Mouse (Mus musculus) MEL (cell line): ENCODE results near the gene Ift27. TPM values are rescaled to one million over a fixed set of nuclear protein-coding genes. Genes with fewer than 3 reads are reported as not detected.

Source experiments
- DNase-seq: peaks from one replicate; pipeline ENCODE4 v3.0.0; 2011; ENCODE audit warnings: low read depth, low spot score
- H3K27ac ChIP-seq: 2 replicates; pipeline ENCODE4 v1.5.1; 2012; ENCODE audit warnings: low read depth, mild to moderate bottlenecking, control low read depth, low read length, moderate library complexity; ENCODE audit not compliant: control insufficient read depth
- H3K27me3 ChIP-seq, 2 experiments: fragments of 150-350 bp in 1 of 2; sonication (generic) in 1 of 2; 2 replicates each; pipeline ENCODE4 v1.6.1; 2012; ENCODE audit warnings: low read length in 2 of 2, mild to moderate bottlenecking in 2 of 2, improper control_type of control experiment in 1 of 2, moderate library complexity in 1 of 2; ENCODE audit not compliant: insufficient read depth in 2 of 2, control insufficient read depth in 1 of 2
- H3K36me3 ChIP-seq, 2 experiments: 2 replicates each; pipeline ENCODE4 v1.6.1; 2012 to 2014; ENCODE audit warnings: low read length in 2 of 2, improper control_type of control experiment in 1 of 2, inconsistent platforms in 1 of 2, mild to moderate bottlenecking in 1 of 2; ENCODE audit not compliant: insufficient read depth in 2 of 2, control insufficient read depth in 1 of 2
- H3K4me1 ChIP-seq, 2 experiments: fragments of 150-350 bp in 1 of 2; sonication (generic) in 1 of 2; 2 replicates each; pipeline ENCODE4 v1.6.1; 2012; ENCODE audit warnings: low read length in 2 of 2, improper control_type of control experiment in 1 of 2, mild to moderate bottlenecking in 1 of 2; ENCODE audit not compliant: insufficient read depth in 2 of 2, control insufficient read depth in 1 of 2
- H3K4me3 ChIP-seq, 2 experiments: fragments of 150-350 bp in 1 of 2; sonication (generic) in 1 of 2; 2 replicates each; pipeline ENCODE4 v1.5.1; 2012; ENCODE audit warnings: low read depth in 2 of 2, low read length in 2 of 2, mild to moderate bottlenecking in 2 of 2, moderate library complexity in 2 of 2, control low read depth in 1 of 2, improper control_type of control experiment in 1 of 2; ENCODE audit not compliant: control insufficient read depth in 1 of 2, insufficient read depth in 1 of 2
- H3K79me2 ChIP-seq: 2 replicates; pipeline ENCODE4 v1.6.1; 2012; ENCODE audit warnings: mild to moderate bottlenecking, low read length, moderate library complexity; ENCODE audit not compliant: control insufficient read depth, poor library complexity, insufficient read depth
- H3K9ac ChIP-seq: 2 replicates; pipeline ENCODE4 v1.6.1; 2012; ENCODE audit warnings: low read depth, mild to moderate bottlenecking, control low read depth, low read length, moderate library complexity; ENCODE audit not compliant: control insufficient read depth, poor library complexity, severe bottlenecking
- H3K9me3 ChIP-seq: fragments of 150-350 bp; sonication (generic); replicated peaks from 2 replicates; pipeline ENCODE4 v1.6.1; 2012; ENCODE audit warnings: mild to moderate bottlenecking, low read length, improper control_type of control experiment, moderate library complexity; ENCODE audit not compliant: insufficient read depth
- BHLHE40 ChIP-seq: IDR thresholded peaks from 2 replicates; pipeline ENCODE4 v1.6.1; 2012; ENCODE audit warnings: low read depth, mild to moderate bottlenecking, inconsistent platforms, low read length, improper control_type of control experiment, borderline replicate concordance
- CHD2 ChIP-seq: IDR thresholded peaks from 2 replicates; pipeline ENCODE4 v1.6.1; 2011; ENCODE audit warnings: low read length, improper control_type of control experiment
- ETS1 ChIP-seq: IDR thresholded peaks from 2 replicates; pipeline ENCODE4 v1.6.1; 2012; ENCODE audit warnings: low read depth, mild to moderate bottlenecking, inconsistent platforms, low read length, improper control_type of control experiment, moderate library complexity
- MAZ ChIP-seq: IDR thresholded peaks from 2 replicates; pipeline ENCODE4 v1.6.1; 2012; ENCODE audit warnings: low read depth, mild to moderate bottlenecking, inconsistent platforms, low read length, improper control_type of control experiment
- MEF2A ChIP-seq: IDR thresholded peaks from 2 replicates; pipeline ENCODE4 v1.6.1; 2014; ENCODE audit warnings: low read depth, mild to moderate bottlenecking, inconsistent platforms, low read length, improper control_type of control experiment; ENCODE audit not compliant: poor library complexity, insufficient replicate concordance, severe bottlenecking; ENCODE audit errors: extremely low read depth
- MXI1 ChIP-seq: IDR thresholded peaks from 2 replicates; pipeline ENCODE4 v1.6.1; 2011; ENCODE audit warnings: mild to moderate bottlenecking, low read depth, low read length, improper control_type of control experiment
- MYC ChIP-seq: IDR thresholded peaks from 2 replicates; pipeline ENCODE4 v1.6.1; 2011; ENCODE audit warnings: low read depth, mild to moderate bottlenecking, low read length, improper control_type of control experiment, moderate library complexity
- POLR2A ChIP-seq, 2 experiments: IDR thresholded peaks; 2 replicates each; pipeline ENCODE4 v1.6.1; 2011 to 2012; ENCODE audit warnings: low read length in 2 of 2, mild to moderate bottlenecking in 2 of 2, control low read depth in 1 of 2, improper control_type of control experiment in 1 of 2, low read depth in 1 of 2, moderate library complexity in 1 of 2; ENCODE audit not compliant: control insufficient read depth in 1 of 2, insufficient read depth in 1 of 2, poor library complexity in 1 of 2
- POLR2AphosphoS5 ChIP-seq: IDR thresholded peaks from 2 replicates; pipeline ENCODE4 v1.6.1; 2012; ENCODE audit warnings: low read depth, borderline replicate concordance, mild to moderate bottlenecking, inconsistent platforms, low read length, moderate library complexity, mixed read lengths
- SMC3 ChIP-seq: IDR thresholded peaks from 2 replicates; pipeline ENCODE4 v1.6.1; 2011; ENCODE audit warnings: low read depth, low read length, improper control_type of control experiment
- TAL1 ChIP-seq: IDR thresholded peaks from 2 replicates; pipeline ENCODE4 v1.6.1; 2012; ENCODE audit warnings: mild to moderate bottlenecking, inconsistent platforms, low read length, moderate library complexity, mixed read lengths
- TBP ChIP-seq: IDR thresholded peaks from 2 replicates; pipeline ENCODE4 v1.8.0; 2011; ENCODE audit warnings: low read depth, low read length, improper control_type of control experiment
- UBTF ChIP-seq: IDR thresholded peaks from 2 replicates; pipeline ENCODE4 v1.6.1; 2012; ENCODE audit warnings: low read depth, mild to moderate bottlenecking, inconsistent platforms, low read length, improper control_type of control experiment, moderate library complexity, borderline replicate concordance; ENCODE audit not compliant: insufficient read depth
- USF1 ChIP-seq: IDR thresholded peaks from 2 replicates; pipeline ENCODE4 v1.6.1; 2014; ENCODE audit warnings: low read depth, mild to moderate bottlenecking, inconsistent platforms, low read length, improper control_type of control experiment, moderate library complexity
- ZKSCAN1 ChIP-seq: IDR thresholded peaks from 2 replicates; pipeline ENCODE4 v1.6.1; 2012; ENCODE audit warnings: low read depth, mild to moderate bottlenecking, inconsistent platforms, low read length, improper control_type of control experiment, moderate library complexity
- polyA plus RNA-seq, 2 experiments: library from polyadenylated mRNA; stranded (reverse) in 1 of 2; unstranded in 1 of 2; fragments of >175 nt in 1 of 2; fragments of >200 nt in 1 of 2; gene quantifications; 2 replicates each; pipeline versions ENCODE4 v1.2.1 to v1.2.4; 2012; ENCODE audit warnings: low replicate concordance in 2 of 2, low read depth in 1 of 2; ENCODE audit not compliant: insufficient read length in 2 of 2, insufficient read depth in 1 of 2, missing spikeins in 1 of 2
- total RNA-seq: library from RNA; depleted of rRNA; stranded (reverse); fragments of 300-350 nt; gene quantifications from 2 replicates; pipeline ENCODE4 v1.2.3, GENCODE M21; 2012

Gene Ift27
- total and polyA plus RNA-seq, 3 experiments: 10.4 to 18.0 TPM; not detected in 1

DNA sequence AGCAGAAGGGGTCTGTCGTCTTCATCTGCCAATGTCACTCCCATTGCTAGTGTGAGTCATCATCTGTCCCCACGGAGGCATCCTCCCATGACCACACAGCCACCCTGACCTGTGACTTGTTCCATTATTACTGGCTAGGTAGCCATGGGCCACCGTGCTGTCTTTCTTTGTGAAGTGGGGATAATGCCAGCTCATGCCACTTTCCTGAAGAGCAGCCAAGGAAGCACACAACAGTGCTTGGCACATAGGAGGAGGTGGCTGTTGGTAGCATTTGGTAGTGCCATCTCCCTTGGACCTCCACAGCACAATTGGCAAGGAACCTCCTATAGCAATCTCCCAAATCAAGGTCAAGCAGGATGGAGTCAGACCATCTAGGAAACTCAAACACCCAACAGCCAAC, 20.4 kb upstream of the Ift27 start:
- no peak for DNase-seq
- TF ChIP-seq POLR2AphosphoS5 (no peak), ETS1 (no peak)
- Histone ChIP-seq H3K9ac (no peak overlapping the region), H3K27ac (no peak overlapping the region), H3K27me3 (peaks cover 2 to 6% of the 10 kb centered on the region in 2 experiments), H3K4me1 (no peaks in the 10 kb centered on the region), H3K4me3 (no peak overlapping the region), H3K79me2 (no peaks in the 10 kb centered on the region), H3K9me3 (no peaks in the 10 kb centered on the region), H3K36me3 (no peaks in the 10 kb centered on the region)

DNA sequence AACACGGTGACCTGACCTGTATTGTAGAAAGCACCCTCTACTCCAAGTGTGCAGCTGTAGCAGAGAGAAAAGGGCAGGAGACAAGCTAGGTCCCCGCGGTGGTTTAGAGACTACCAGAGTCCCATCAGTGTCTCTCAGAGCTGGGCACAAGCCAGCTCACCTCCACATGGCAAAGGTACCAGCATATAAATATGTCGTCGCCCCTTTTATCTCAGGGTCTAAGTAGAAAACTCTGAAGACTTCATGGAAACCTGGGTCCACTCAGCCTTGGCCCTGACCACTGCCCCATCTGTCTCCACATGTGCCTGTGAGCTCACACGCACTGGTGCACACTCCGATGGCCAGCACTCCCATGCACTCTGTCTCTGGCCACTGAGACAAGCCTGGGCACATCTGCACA, 15.7 kb upstream of the Ift27 start:
- Histone ChIP-seq H3K79me2 (no peaks in the 10 kb centered on the region), H3K36me3 (no peaks in the 10 kb centered on the region), H3K9ac (no peak overlapping the region), H3K4me1 (no peaks in the 10 kb centered on the region), H3K27me3 (peaks cover 2 to 3% of the 10 kb centered on the region in 2 experiments)
- DNase-seq: no peak
- no peak for TF ChIP-seq POLR2AphosphoS5
- TF ChIP-seq MYC: no peak
- TF ChIP-seq, all 39 proteins: peak for 0
- no peak overlapping the region for H3K27ac ChIP-seq
- no peak overlapping the region for H3K4me3 ChIP-seq
- H3K9me3 ChIP-seq: no peaks in the 10 kb centered on the region

DNA sequence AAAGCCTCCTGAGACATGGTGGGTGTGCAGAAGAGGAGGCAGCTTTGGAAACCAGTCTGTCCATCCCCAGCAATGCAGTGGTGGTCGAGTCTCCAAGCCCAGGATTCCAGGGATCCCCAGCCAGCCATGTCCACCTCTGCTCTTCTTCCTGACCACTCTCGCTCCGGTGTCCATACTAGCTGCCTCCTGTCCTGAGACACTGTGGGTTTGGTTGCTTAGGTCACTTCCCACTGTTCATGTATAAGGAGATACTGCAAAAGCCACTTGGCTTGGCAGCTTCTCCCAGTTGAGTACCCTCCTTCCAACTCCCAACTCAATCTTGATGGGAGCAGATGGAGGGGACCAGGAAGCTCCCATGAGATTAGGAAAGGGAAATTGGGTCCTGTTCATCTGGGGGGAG, 14.6 kb upstream of the Ift27 start:
- no peak overlapping the region for H3K9ac ChIP-seq
- H3K36me3 ChIP-seq: no peaks in the 10 kb centered on the region
- no peak for DNase-seq
- no peaks in the 10 kb centered on the region for H3K4me1 ChIP-seq
- no peak overlapping the region for H3K4me3 ChIP-seq
- no peaks in the 10 kb centered on the region for H3K9me3 ChIP-seq
- peaks cover 2 to 3% of the 10 kb centered on the region in 2 experiments for H3K27me3 ChIP-seq
- TF ChIP-seq CHD2 (no peak), TBP (no peak), SMC3 (no peak), ZKSCAN1 (no peak), BHLHE40 (no peak), TAL1 (no peak), MAZ (no peak), USF1 (no peak), UBTF (no peak), POLR2A (IDR thresholded peaks at IDR 0.05; ENCODE audit: control insufficient read depth in 1 of 2, insufficient read depth in 1 of 2, low read depth in 1 of 2, low read length in 2 of 2, poor library complexity in 1 of 2) (no peak), MEF2A (no peak), MXI1 (no peak)
- TF ChIP-seq, all 39 proteins: peak for 0
- Histone ChIP-seq H3K79me2 (no peaks in the 10 kb centered on the region), H3K27ac (no peak overlapping the region)
